Mouse (Mus musculus) 416B (cell line): ENCODE measurements around the gene Cyp4f15.
"Not testable (repeated sequence)": the region's sequence is repeated elsewhere in the genome, so short reads cannot be mapped to it uniquely, and the experiment has no call there.

ENCODE experiments used
- DNase-seq: peaks from one replicate; pipeline ENCODE4 v3.0.0; 2011; ENCODE audit warnings: low read depth

Cyp4f15 gene

GRCm38 (mm10) chr17:32685048-32685750 is at the start of gene Cyp4f15:
Gene Cyp4f15 (plus strand): TSS chr17:32685627.
- DNase-seq: no peak

- DNase-seq: no peak
Observed at GRCm38 (mm10) chr17:32636341-32636740, 49.1 kb upstream of the Cyp4f15 start.

GRCm38 (mm10) chr17:32637151-32637550 is 48.3 kb upstream of the Cyp4f15 start:
- DNase-seq: no peak

GRCm38 (mm10) chr17:32646631-32647030 is 38.8 kb upstream of the Cyp4f15 start:
- no peak for DNase-seq

GRCm38 (mm10) chr17:32653860-32654259 is 31.6 kb upstream of the Cyp4f15 start:
- no peak for DNase-seq

GRCm38 (mm10) chr17:32657041-32657440 is 28.4 kb upstream of the Cyp4f15 start:
- DNase-seq: no peak

- no peak for DNase-seq
Observed at GRCm38 (mm10) chr17:32658246-32658645, 27.2 kb upstream of the Cyp4f15 start.

GRCm38 (mm10) chr17:32658712-32659111 is 26.7 kb upstream of the Cyp4f15 start, which contains the start of gene Cyp4f40:
Gene Cyp4f40 (plus strand): TSS chr17:32658900.
- DNase-seq: peak; percentile 17

- peak; percentile 9 for DNase-seq
Observed at GRCm38 (mm10) chr17:32673976-32674375, 11.5 kb upstream of the Cyp4f15 start.

GRCm38 (mm10) chr17:32676040-32676635 is 9.3 kb upstream of the Cyp4f15 start:
- no peak for DNase-seq

- peak; percentile 66 for DNase-seq
Observed at GRCm38 (mm10) chr17:32680404-32680803, 5.0 kb upstream of the Cyp4f15 start.

- DNase-seq: no peak
Observed at GRCm38 (mm10) chr17:32686722-32687121, 1.3 kb downstream of the Cyp4f15 start.

- no peak for DNase-seq
Observed at GRCm38 (mm10) chr17:32690959-32691358, 5.5 kb downstream of the Cyp4f15 start.

- DNase-seq: no peak
Observed at GRCm38 (mm10) chr17:32702826-32703225, 17.4 kb downstream of the Cyp4f15 start.

GRCm38 (mm10) chr17:32710541-32710940 is 25.1 kb downstream of the Cyp4f15 start:
- DNase-seq: not testable (repeated sequence)

GRCm38 (mm10) chr17:32722151-32722550 is 36.7 kb downstream of the Cyp4f15 start:
- DNase-seq: not testable (repeated sequence)

GRCm38 (mm10) chr17:32722771-32723170 is 37.3 kb downstream of the Cyp4f15 start:
- DNase-seq: no peak

- DNase-seq: not testable (repeated sequence)
Observed at GRCm38 (mm10) chr17:32726360-32726759, 40.9 kb downstream of the Cyp4f15 start.

GRCm38 (mm10) chr17:32729029-32729428 is 43.6 kb downstream of the Cyp4f15 start:
- peak; percentile 52 for DNase-seq

GRCm38 (mm10) chr17:32738406-32738805 is 53.0 kb downstream of the Cyp4f15 start:
- peak; percentile 69 for DNase-seq

GRCm38 (mm10) chr17:32741057-32741456 is 55.6 kb downstream of the Cyp4f15 start:
- DNase-seq: no peak

GRCm38 (mm10) chr17:32750611-32751010 is 65.2 kb downstream of the Cyp4f15 start:
- no peak for DNase-seq
